Mouse (Mus musculus) left cerebral cortex, adult 8-10 months (tissue): Measurements from ENCODE around the gene Prkca. TPM values are rescaled to one million over a fixed set of nuclear protein-coding genes. Genes with fewer than 3 reads are reported as not detected.

Source experiments
- DNase-seq, 2 experiments: peaks; one replicate each; pipeline ENCODE4 v3.0.0; 2022; ENCODE audit warnings: low spot score in 2 of 2
- total RNA-seq, 4 experiments: library from RNA; stranded (reverse); gene quantifications; 2 replicates each; pipeline ENCODE4 v1.2.4; 2022

Gene Prkca
- total RNA-seq, 4 experiments from 2014 or later, result 132 to 162 (median 144) TPM

DNA sequence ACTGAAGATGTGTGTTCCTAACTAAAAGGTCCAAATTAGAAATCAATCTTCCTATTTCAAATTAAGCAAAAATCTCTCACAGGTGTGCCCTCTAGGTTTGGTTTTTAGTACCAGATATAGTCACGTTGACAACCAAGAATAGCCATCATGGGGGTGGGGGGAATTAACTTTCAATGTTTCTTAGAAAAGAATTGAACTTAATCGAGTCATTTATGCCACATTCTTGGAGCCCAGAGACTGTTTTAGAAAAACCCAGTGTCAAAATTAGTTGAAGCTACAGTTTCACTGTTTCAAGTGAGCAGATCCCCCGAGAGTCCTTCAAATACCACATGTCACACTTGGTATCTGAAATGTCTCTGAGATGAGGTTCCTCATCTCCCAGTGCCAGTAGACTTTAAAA lies 173.6 kb downstream of the Prkca start:
- DNase-seq, result no peak

DNA sequence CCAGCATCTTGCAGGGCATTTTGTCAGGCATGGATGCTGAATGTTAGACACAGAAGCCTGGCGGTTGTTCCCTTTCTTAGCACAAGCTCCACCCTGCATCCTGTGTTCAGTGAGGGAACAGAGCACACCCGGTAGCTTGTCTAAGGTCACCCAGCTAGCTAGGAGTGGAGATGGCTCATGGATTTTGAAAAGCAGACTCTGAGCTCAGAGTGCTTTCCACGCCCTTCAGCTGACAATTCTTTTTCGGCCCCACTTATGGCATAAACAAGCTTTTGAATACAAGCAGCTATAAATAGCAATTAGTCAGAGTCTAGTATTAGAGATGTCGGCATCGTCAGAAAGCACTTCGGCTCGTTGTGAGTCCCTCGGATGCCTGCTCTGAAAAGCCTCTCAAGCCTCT lies 178.0 kb downstream of the Prkca start:
- no peak for DNase-seq

DNA sequence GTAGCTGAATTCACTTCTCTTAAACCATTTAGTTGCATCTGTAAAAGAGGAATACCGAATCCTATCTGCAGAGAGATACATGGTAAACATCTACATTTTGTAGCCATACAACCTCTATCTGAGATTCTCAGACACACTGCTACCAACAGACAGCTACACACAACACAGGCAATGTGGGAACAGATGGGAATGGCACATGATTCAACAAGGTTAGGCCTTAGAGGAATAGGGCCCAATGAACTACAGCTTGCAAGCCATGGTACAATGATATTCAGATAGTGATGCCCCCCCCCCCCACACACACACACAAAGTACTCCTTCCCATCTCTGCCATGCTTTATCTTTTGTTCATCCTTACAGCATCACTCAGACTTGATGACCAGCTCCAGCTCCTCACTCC lies 181.1 kb downstream of the Prkca start:
- DNase-seq, result no peak

DNA sequence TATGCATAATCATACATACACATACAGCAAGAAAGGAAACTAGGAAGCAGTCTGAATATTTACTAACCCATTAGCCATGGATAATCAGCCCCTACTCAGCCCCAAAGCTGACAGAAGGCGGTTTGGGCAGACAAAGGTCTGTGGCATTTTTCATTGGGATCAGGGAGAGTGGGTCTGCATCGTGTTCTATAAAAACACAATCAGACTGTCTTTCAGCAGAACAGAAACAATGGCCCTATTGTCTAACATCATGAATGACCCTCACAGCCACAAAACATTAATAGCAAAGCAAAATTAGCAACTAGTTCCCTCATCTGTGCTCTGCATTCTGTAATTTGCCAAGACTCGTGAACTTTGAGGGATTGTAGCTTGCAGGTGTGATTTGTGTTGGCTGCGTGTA lies 181.6 kb downstream of the Prkca start:
- no peak for DNase-seq

DNA sequence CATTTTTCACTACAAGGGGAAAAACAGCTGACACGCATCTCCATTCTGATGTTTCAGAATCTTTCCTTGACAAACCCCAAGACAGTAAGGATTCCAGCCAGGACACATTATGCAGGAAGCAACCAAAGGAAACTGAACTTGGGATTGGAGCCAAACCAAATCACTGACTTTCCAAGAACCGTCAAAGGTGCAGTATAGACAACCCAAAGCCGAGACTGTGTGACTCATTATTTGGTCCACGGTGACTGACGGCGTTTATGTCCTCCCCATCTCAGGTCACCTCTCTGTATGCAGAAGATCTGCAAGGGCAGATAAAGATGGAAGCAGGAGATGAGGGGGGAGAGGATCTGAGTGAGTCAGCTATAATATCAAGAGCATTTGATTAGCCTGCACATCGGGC lies 183.7 kb downstream of the Prkca start:
- DNase-seq, result no peak

DNA sequence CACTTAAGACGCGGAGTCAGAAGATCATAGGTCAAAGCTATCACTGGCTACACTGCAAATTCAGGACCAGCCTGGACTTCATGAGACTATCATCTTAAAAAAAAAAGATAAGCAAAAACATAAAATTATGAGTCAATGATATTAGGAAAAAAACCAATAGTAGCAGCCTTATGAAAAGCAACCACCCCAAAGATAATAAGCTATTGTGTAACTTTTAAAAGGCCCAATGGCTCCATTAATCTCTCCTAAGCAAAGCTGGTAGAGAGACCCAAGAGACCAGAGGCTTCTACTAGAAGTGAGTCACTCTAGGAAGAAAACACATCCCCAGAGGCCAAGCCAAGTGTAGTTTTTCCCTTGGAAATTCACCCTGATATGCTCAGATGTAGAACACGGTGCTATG lies 185.7 kb downstream of the Prkca start:
- no peak for DNase-seq

DNA sequence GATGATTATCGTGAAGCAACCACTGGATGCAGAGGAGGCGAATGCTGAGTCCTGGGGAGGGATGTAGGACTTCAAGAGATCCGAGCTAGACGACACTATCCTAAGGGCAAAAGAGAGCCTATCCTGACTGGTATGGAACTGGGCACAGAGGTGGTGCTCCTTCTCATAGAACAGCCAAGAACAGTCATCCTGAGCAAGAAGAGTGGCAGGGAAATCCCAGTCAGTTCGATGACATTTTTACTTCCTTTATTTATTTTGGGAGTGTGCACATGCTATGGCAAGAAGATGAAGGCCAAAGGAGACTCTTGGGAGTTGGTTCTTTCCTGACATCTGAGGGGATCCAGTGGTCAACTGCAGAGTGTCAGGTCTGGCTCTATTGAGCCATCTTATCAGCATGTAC lies 186.7 kb downstream of the Prkca start:
- DNase-seq, result no peak

DNA sequence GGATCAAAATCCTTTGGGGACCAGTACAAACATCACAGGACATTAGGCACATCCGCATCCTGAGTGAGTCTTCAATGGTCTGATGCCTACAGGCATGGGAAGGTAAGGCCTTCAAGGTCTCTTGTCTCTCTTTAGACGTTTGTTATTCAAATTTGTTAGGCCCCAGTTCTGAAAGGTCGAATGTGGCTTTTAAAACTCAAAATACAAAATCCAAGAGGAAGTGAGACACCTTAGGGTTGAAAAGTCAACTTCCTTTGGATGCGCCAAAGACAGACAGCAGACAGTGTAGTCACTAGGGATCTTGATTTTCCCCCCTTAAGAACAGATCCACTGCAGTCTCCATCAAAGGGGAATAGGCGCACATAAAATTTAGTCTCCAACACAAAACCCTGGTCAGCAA lies 187.6 kb downstream of the Prkca start:
- DNase-seq, result no peak

DNA sequence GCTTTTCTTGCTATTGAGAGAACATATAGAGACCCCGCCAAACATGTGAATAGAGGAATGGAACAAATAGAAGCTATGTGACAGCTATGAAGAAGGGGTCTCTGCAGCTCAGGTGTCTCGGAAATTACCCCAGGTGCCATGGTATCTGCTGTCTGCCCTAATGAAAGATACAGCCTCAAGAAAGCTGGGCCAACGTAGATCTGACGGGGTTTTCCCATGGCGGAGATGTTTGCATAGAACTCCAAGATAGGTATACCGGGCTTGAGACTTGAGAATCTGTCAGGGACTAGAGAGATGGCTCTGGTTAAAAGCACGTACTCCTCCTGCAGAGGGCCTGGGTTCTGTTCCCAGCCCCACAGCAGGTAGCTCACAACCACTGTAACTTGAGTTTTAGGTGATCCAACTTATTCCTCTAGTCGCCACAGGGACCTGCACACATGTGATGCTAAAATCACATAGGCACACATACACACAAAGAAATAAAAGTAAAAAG lies 188.6 kb downstream of the Prkca start:
- DNase-seq, result no peak

DNA sequence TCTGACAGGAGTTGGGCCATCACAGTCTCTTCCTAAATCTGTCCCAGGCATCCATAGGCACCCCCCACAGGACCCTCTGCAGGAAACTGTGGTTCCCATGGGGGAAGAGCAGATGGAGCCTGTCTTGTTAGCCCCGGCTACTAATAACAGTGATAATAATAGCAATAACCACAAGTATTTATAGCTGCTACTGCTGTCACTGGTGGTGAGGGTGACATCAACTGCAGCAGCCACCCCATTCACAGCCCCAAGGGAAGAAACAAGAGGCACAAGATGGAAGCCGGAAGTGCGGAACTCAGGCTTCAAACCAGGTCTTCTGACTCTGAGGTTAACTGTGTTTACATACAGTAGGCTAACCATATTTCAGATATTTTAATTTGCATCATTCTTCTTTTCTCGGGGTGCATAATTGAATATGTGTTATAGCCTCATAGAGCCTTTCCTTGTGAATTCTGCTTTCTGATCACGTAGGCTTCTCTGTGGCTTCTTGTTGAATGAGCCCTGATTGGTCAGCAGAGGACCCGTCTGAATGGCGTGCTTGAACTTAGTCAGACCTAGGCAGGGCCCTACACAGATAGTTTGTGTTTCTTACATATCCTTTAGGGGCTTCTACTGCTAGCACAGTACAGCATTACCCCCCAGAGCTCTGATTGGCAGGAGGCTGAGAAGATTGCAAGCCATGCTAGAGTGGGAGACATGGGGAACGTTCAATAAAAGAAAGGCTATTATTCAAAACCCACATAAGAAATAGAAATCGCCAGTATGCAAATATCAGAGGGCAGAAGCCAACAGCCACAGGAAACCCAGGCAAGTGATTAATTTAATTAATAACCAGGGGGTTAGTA lies 189.5 kb downstream of the Prkca start:
- no peak for DNase-seq

DNA sequence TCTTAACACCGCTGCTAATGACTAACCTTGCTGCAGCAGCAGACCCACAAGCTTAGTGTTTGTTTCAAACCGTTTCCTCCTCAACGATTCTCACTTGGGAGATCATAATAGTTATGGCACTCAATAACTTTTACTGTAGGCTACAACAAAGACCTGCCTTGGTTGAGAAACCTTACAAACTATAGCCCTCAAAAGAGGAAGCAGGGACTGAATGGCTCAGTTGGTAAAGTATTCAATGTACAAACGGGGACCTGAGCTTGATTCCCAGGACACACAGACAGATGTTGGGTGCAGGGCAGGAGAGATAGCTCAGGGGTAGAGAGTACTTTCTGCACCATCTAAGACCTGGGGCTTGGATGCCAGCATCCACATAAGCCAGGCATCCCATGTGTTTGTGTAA lies 191.1 kb downstream of the Prkca start:
- DNase-seq, result no peak

DNA sequence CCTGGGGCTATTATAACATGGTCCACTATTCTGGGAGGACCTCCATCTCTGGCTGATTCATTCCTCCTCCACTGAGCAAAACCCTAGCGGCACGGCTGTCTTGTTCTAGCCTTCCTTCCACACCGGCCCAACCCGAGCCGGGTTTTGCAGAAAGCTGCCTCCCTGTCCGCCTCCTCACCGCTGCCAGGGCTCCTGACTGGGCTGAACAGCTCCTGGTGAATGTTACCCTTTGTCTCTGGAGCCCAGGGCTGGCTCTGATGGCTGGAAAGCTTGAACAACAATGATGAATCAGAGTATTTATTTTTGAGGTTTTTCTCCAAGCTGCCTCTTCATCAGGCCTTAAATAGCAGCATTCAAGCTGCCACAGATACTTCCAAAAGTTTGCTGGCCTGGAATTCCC lies 193.3 kb downstream of the Prkca start:
- peak; percentile 71 to 92 for DNase-seq

DNA sequence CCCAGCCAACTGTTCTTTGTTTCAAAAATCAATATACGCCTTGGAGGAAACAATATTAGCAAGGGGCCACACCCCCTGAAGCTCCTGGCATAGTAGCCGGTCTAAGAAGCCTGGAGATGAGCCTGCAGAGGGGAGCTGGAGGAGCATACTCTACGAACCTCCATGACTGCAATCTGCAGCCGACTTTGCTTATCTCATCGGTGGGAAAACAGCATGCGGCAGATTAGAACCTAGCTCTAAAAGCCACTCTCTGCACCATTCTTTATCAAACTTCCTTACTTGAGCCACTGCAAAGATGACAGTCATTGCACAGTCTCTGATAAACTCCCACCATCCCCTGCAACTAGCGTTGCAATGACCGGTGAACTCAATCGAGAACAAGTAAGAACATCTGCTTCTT lies 194.5 kb downstream of the Prkca start:
- no peak for DNase-seq

DNA sequence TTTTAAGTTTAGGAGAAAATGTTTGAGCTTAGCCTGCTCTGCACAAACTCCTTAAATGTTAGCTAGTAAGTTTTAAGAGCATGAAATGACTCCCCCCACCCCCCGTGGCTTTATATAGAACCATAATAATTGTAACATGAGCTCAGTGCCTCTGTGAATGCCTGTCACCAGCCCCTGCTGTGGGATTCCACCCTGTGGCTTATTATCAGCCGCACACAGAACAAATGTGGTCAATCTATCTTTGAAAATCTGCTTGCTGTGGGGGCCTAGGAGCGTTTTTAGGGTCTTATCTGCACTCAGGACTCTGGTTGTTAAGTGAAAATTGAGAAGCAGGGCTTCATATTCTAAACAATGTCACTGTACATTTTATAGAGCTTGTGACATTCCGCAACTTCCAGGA lies 195.2 kb downstream of the Prkca start:
- no peak for DNase-seq

DNA sequence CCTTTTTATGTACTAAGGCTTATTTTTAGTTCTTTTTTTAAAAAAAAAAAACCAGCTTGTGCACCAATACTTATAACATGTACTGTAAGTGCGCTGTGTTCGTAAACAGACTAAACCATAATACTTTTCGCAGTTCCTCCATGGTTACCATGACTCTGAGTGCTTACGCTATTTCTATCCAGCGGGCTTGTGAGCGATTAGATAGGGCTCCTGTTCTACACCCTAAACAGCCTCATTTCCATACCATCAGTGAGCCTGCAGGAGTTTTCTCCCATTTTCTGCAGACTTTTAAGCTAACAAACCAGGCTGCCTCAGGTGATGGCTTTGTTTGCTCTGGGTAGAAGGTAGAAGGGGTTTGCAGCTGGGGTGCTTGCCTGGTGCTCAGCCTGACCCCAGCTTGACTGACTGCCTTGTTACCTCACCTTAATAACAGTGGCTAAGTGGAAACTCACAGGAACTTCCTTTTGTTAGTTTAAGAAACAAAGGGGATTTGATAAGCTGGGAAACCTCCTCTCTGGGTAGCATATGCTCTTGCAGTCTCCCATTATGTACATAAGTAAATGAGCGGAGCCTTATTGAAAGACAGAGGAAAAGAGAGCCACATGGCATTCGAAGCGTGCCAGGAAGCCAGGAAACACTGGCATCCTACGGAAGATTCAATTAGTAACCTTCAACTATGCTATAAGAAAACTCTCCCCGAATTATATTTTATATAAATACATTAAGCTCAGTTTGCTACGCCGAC lies 197.8 kb downstream of the Prkca start:
- DNase-seq, result no peak

DNA sequence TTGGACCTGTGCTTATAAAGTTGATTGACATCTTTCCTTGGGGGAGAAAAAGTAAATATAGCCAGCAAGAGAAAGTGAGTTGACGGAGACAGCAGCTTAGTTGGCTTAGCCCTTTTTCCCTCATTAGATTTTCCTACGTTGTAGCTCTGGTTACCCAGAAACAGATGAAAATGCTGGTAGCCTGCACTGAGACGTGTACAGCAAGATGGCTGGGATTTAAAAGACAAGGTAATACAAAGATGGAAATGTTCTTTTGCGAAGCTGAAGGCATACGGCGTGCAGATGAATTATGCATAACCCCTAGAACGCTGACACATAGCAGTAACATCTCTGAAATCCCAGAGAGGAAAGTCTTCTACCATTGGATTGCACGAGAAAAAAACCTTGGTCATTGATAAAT lies 198.6 kb downstream of the Prkca start:
- no peak for DNase-seq

DNA sequence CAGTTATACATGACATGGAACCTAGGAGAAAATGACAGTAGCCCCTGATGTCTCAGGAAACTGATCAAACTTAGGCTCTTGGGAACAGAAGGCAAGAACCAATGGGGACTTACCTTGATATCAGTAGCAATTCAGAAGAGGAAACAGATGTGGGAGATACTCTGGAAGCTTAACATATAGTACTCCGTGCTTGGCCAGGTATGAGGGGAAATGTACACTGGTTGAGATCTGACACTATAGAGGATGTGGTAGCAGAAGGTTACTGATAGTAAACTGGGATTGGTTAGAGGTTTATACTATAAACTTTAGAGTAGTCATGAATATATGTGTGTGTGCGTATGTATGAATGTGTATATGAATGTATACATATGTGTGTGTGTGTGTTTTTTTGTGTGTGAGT lies 200.0 kb downstream of the Prkca start:
- no peak for DNase-seq

DNA sequence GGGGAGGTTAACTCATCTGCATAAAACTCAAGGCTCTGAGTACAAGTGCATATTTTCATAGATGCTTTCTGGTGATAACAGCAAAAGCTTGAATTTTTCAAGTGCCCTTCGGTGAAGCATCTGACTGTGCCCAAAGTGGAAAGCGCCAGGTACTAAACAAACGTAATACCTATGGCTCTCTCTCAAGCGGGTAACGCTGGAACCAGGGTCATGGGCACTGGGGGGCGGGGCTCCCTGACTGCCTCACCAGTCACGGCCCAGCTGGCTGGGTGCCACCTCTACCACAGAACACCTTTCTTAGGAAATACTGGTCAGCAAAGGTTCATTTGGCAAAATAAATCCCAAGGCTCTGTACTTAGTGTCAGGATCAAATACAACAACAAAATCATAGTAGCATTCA lies 203.7 kb downstream of the Prkca start:
- DNase-seq, result no peak

DNA sequence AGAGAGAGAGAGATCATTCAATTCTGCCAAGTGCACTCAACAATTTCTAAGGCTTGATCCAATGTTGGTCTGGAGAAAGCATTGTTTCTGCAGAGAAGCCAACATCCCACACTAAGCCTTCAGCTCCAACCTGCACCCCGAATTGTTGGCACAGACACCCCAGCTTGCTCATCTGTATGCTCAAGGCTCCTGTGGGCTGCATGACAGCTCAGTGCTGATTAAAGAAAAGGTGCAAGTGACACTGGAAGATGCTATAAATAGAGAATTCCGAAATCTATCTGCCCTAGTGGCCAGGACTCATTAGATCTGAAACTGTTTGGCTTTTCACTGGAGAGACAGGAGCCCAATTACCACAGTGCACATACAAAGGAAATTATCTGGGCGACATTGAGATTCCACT lies 207.4 kb downstream of the Prkca start:
- DNase-seq, result peak in 1 of 2 experiments; percentile 77

DNA sequence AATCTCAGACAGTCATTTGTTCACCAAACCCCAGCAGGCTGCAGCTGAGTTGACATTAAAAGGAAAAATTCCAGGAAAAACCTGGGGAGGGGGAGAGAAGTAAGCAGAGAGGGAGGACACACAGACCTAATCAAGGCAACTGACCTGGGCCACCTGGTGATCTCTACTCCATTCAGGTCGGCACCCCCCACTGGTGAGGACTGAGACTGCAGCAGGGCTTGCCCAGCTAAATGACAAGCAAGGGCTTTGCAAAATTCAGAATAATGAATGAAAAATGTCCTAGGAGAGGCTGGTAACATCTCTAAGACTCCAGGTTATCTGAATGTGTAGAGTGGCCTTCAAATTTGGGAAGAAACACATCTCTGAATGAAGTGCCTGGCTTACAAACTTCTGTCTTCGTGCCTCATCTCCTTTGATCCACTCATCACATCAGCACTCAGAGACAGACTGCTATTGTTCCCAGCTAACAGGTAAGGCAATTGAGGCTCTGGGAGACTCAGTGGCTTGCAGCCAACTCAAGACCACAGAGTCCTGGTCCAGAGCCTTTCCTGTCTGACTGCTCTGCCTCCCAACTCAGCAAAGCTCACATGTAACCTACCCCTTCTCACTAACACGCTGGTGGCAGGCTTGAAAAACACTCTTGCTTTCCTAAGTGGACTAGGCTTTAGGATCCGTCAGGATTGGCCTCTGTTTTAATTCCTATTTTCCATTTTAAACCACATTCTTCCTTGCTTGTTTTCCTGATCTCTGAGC lies 208.1 kb downstream of the Prkca start:
- no peak for DNase-seq

DNA sequence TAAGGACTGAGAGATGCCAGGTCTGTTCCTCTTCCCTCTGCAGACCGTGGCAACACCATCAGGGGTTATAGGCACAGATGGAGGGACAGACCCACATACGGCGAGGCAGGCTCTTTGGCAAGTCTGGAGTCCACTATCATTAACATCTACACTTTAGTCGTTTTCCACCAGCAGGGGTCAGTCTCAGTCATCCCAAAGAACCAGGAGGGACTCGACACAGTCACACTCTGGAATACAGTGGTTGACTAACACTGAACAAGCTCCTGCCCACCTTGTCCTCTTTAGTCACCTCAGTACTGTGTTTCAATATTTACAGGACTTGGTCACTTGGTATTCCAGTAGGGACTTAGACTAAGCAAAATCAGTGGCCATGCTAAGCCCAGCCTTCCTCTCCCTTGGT lies 215.1 kb downstream of the Prkca start:
- DNase-seq, result no peak

DNA sequence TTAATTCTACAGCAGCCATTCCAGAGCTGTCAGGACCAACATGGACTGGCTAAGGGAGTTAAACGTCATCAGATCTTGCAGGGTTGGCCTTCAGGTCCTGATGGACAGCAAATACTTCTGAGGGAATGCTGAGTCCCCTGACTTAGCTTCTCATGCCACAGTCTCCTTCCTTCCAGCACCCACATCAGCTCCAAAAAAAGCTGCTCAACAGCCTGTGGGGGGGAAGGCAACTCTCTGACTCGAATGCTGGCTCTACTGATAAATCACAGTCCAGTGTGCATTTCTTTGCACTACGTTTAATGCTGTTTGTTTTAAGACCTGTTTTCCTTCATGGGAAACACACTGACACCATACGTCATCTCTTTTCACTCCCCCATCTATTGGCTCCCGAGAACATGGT lies 215.8 kb downstream of the Prkca start:
- no peak for DNase-seq
